Mouse (Mus musculus) CH12.LX (cell line): ENCODE results near the gene Olfr601. TPM values are rescaled to one million over a fixed set of nuclear protein-coding genes. Genes with fewer than 3 reads are reported as not detected.
"Not testable (repeated sequence)": the region's sequence is repeated elsewhere in the genome, so short reads cannot be mapped to it uniquely, and the experiment has no call there.

ENCODE experiments used
- DNase-seq: peaks from one replicate; pipeline ENCODE4 v3.0.0-alpha.2; 2013; ENCODE audit errors: extremely low read depth
- H3K27ac ChIP-seq: 2 replicates; pipeline ENCODE4 v1.5.1; 2012; ENCODE audit warnings: low read depth, mild to moderate bottlenecking, control low read depth, moderate library complexity; ENCODE audit not compliant: insufficient read depth
- H3K27me3 ChIP-seq: replicated peaks from 2 replicates; pipeline ENCODE3; 2012; ENCODE audit warnings: inconsistent platforms
- H3K36me3 ChIP-seq, 2 experiments: replicated peaks in 1 of 2; 2 replicates each; pipeline versions ENCODE3 to v1.6.1; 2012; ENCODE audit warnings: inconsistent platforms in 1 of 2, low read length in 1 of 2, mild to moderate bottlenecking in 1 of 2, mixed read lengths in 1 of 2, moderate library complexity in 1 of 2; ENCODE audit not compliant: control insufficient read depth in 1 of 2, insufficient read depth in 1 of 2
- H3K4me1 ChIP-seq, 2 experiments: 2 replicates each; pipeline ENCODE4 v1.6.1; 2012; ENCODE audit warnings: inconsistent platforms in 1 of 2, moderate library complexity in 1 of 2; ENCODE audit not compliant: insufficient read depth in 2 of 2, control insufficient read depth in 1 of 2
- H3K4me2 ChIP-seq: 2 replicates; pipeline ENCODE4 v1.6.1; 2012; ENCODE audit warnings: low read depth, mild to moderate bottlenecking, control low read depth; ENCODE audit not compliant: poor library complexity, insufficient read depth, severe bottlenecking
- H3K4me3 ChIP-seq, 3 experiments: fragments of 150-350 bp in 1 of 3; sonication (generic) in 1 of 3; replicated peaks in 1 of 3; 2 replicates each; pipeline versions ENCODE3 to v1.5.1; 2011 to 2012; ENCODE audit warnings: low read depth in 2 of 3, low read length in 2 of 3, mild to moderate bottlenecking in 2 of 3, moderate library complexity in 2 of 3, control low read depth in 1 of 3, improper control_type of control experiment in 1 of 3, inconsistent platforms in 1 of 3, mixed read lengths in 1 of 3; ENCODE audit not compliant: poor library complexity in 1 of 3
- H3K79me2 ChIP-seq: replicated peaks from 2 replicates; pipeline ENCODE4 v1.6.1; 2012; ENCODE audit warnings: mild to moderate bottlenecking, moderate library complexity; ENCODE audit not compliant: control insufficient read depth, poor library complexity, insufficient read depth, severe bottlenecking; ENCODE audit errors: extremely low read depth
- H3K9ac ChIP-seq: 2 replicates; pipeline ENCODE4 v1.6.1; 2012; ENCODE audit warnings: low read depth, mild to moderate bottlenecking, control low read depth, moderate library complexity; ENCODE audit not compliant: insufficient read depth
- H3K9me3 ChIP-seq: replicated peaks from 2 replicates; pipeline ENCODE3; 2012; ENCODE audit warnings: low read length, inconsistent platforms, mixed read lengths
- BHLHE40 ChIP-seq: IDR thresholded peaks from 2 replicates; pipeline ENCODE4 v1.6.1; 2011; ENCODE audit warnings: mild to moderate bottlenecking, low read depth, low read length, improper control_type of control experiment
- CHD1 ChIP-seq: IDR thresholded peaks from 2 replicates; pipeline ENCODE4 v1.6.1; 2012; ENCODE audit warnings: low read depth, low read length, improper control_type of control experiment, inconsistent platforms
- CHD2 ChIP-seq: IDR thresholded peaks from 2 replicates; pipeline ENCODE4 v1.6.1; 2011; ENCODE audit warnings: low read length, improper control_type of control experiment
- E2F4 ChIP-seq: IDR thresholded peaks from 2 replicates; pipeline ENCODE4 v1.6.1; 2011; ENCODE audit warnings: low read depth, low read length, improper control_type of control experiment; ENCODE audit not compliant: insufficient replicate concordance
- ELF1 ChIP-seq: IDR thresholded peaks from 2 replicates; pipeline ENCODE4 v1.6.1; 2014; ENCODE audit warnings: low read depth, mild to moderate bottlenecking, inconsistent platforms, low read length, improper control_type of control experiment
- GABPA ChIP-seq: IDR thresholded peaks from 2 replicates; pipeline ENCODE4 v1.6.1; 2012; ENCODE audit warnings: low read depth, low read length, improper control_type of control experiment, inconsistent platforms; ENCODE audit not compliant: insufficient replicate concordance
- HCFC1 ChIP-seq: IDR thresholded peaks from 2 replicates; pipeline ENCODE4 v1.6.1; 2012; ENCODE audit warnings: low read depth, mild to moderate bottlenecking, inconsistent platforms, low read length, improper control_type of control experiment
- IRF4 ChIP-seq: IDR thresholded peaks from 2 replicates; pipeline ENCODE4 v1.6.1; 2014; ENCODE audit warnings: low read depth, mild to moderate bottlenecking, inconsistent platforms, low read length, improper control_type of control experiment
- JUN ChIP-seq: IDR thresholded peaks from 2 replicates; pipeline ENCODE4 v1.6.1; 2011; ENCODE audit warnings: low read depth, mild to moderate bottlenecking, low read length, improper control_type of control experiment, moderate library complexity; ENCODE audit not compliant: insufficient read depth
- MAX ChIP-seq: IDR thresholded peaks from 2 replicates; pipeline ENCODE4 v1.6.1; 2011; ENCODE audit warnings: low read length, improper control_type of control experiment
- MYC ChIP-seq: IDR thresholded peaks from 2 replicates; pipeline ENCODE4 v1.6.1; 2011; ENCODE audit warnings: low read depth, mild to moderate bottlenecking, improper control_type of control experiment, low read length
- NELFE ChIP-seq: IDR thresholded peaks from 2 replicates; pipeline ENCODE4 v1.6.1; 2011; ENCODE audit warnings: low read depth, low read length, improper control_type of control experiment
- PAX5 ChIP-seq: IDR thresholded peaks from 2 replicates; pipeline ENCODE4 v1.6.1; 2012; ENCODE audit warnings: low read length, inconsistent platforms, mixed read lengths
- POLR2A ChIP-seq: IDR thresholded peaks from 2 replicates; pipeline ENCODE4 v1.6.1; 2011; ENCODE audit warnings: low read depth, mild to moderate bottlenecking, improper control_type of control experiment, low read length
- POLR2AphosphoS2 ChIP-seq: IDR thresholded peaks from 2 replicates; pipeline ENCODE4 v1.6.1; 2011; ENCODE audit warnings: low read depth, low read length, improper control_type of control experiment
- SMC3 ChIP-seq: IDR thresholded peaks from 2 replicates; pipeline ENCODE4 v1.6.1; 2011; ENCODE audit warnings: low read depth, low read length, improper control_type of control experiment
- TBP ChIP-seq: conservative IDR thresholded peaks from 2 replicates; pipeline ENCODE4 v1.6.1; 2011; ENCODE audit warnings: low read depth, low read length, improper control_type of control experiment
- TCF12 ChIP-seq: IDR thresholded peaks from 2 replicates; pipeline ENCODE4 v1.6.1; 2014; ENCODE audit warnings: low read depth, mild to moderate bottlenecking, inconsistent platforms, low read length, improper control_type of control experiment
- USF1 ChIP-seq: IDR thresholded peaks from 2 replicates; pipeline ENCODE4 v1.6.1; 2014; ENCODE audit warnings: low read depth, mild to moderate bottlenecking, inconsistent platforms, low read length, improper control_type of control experiment
- USF2 ChIP-seq: conservative IDR thresholded peaks from 2 replicates; pipeline ENCODE4 v1.6.1; 2011; ENCODE audit warnings: low read depth, low read length, improper control_type of control experiment
- ZC3H11A ChIP-seq: IDR thresholded peaks from 2 replicates; pipeline ENCODE4 v1.6.1; 2012; ENCODE audit warnings: low read depth, mild to moderate bottlenecking, inconsistent platforms, low read length, improper control_type of control experiment
- ZNF384 ChIP-seq: IDR thresholded peaks from 2 replicates; pipeline ENCODE4 v1.6.1; 2012; ENCODE audit warnings: low read depth, low read length, improper control_type of control experiment, inconsistent platforms
- dilution Hi-C: fragments of 300-500 bp; cut with MboI; formaldehyde crosslinking; loops from 2 replicates; pipeline ENCODE4 v1.14.3; 2020; ENCODE audit warnings: low sequenced_read_pairs; ENCODE audit not compliant: extremely low pct_unique_long_range_greater_than_20kb, extremely low pct_ligation_motif_present
- in situ Hi-C: fragments of 300-500 bp; cut with MboI; formaldehyde crosslinking; loops from 3 replicates; pipeline ENCODE4 v1.14.3; 2019; ENCODE audit warnings: low sequenced_read_pairs, low pct_ligation_motif_present, low pct_unique_long_range_greater_than_20kb, mixed read lengths
- polyA plus RNA-seq: library from polyadenylated mRNA; unstranded; fragments of >175 nt; gene quantifications from 2 replicates; pipeline ENCODE4 v1.2.1, GENCODE M21; 2012; ENCODE audit warnings: low read depth; ENCODE audit not compliant: insufficient read length
- total RNA-seq, 2 experiments: library from RNA; depleted of rRNA; stranded (reverse); fragments of 300-350 nt in 1 of 2; fragments of >200 nt in 1 of 2; gene quantifications; 2 replicates each; pipeline ENCODE4 v1.2.3; 2012 to 2014

Gene Olfr601
- total and polyA plus RNA-seq, 3 experiments = not detected

- Histone ChIP-seq H3K4me1 (no peaks in the 10 kb centered on the region), H3K27me3 (no peaks in the 10 kb centered on the region), H3K4me3 (no peak within 1 kb of the TSS), H3K9me3 (no peaks in the 10 kb centered on the region), H3K79me2 (no peaks in the 10 kb centered on the region), H3K36me3 (no peaks in the 10 kb centered on the region), H3K27ac (no peak within 1 kb of the TSS), H3K4me2 (no peak within 1 kb of the TSS), H3K9ac (no peak within 1 kb of the TSS)
- dilution Hi-C loops (no loop called here), in situ Hi-C loops (no loop called here)
- no peak for DNase-seq
- TF ChIP-seq CHD2 (no peak), HCFC1 (no peak), NELFE (no peak), USF2 (no peak), ZNF384 (no peak), CHD1 (no peak), TBP (no peak), MAX (no peak)
These were observed 12.9 kb downstream of the Olfr601 start, which contains the start of gene Olfr600 for GRCm38 (mm10) chr7:103349569-103349968. TSS of gene Olfr600 (minus strand) at chr7:103349669.

GRCm38 (mm10) chr7:103335617-103336016, 26.8 kb downstream of the Olfr601 start, which contains the start of gene Olfr599:
TSS of gene Olfr599 (plus strand) at chr7:103335917.
- dilution Hi-C loops (no loop called here), in situ Hi-C loops (no loop called here)
- TF ChIP-seq ELF1 = no peak
- no peak for TF ChIP-seq POLR2AphosphoS2
- TF ChIP-seq USF2 = no peak
- no peak for TF ChIP-seq BHLHE40
- TF ChIP-seq ZNF384 = no peak
- no peak for TF ChIP-seq TBP
- no peak within 1 kb of the TSS for H3K4me2 ChIP-seq
- H3K27me3 ChIP-seq = no peaks in the 10 kb centered on the region
- H3K79me2 ChIP-seq = no peaks in the 10 kb centered on the region
- no peak for DNase-seq
- H3K4me3 ChIP-seq = no peak within 1 kb of the TSS
- H3K4me1 ChIP-seq = no peaks in the 10 kb centered on the region
- H3K9me3 ChIP-seq = no peaks in the 10 kb centered on the region
- no peak within 1 kb of the TSS for H3K9ac ChIP-seq
- no peaks in the 10 kb centered on the region for H3K36me3 ChIP-seq
- no peak within 1 kb of the TSS for H3K27ac ChIP-seq

GRCm38 (mm10) chr7:103323268-103323667, 39.2 kb downstream of the Olfr601 start, which contains the start of gene Olfr598:
TSS of gene Olfr598 (plus strand) at chr7:103323568.
- TF ChIP-seq MAX (no peak), SMC3 (no peak), CHD2 (no peak), JUN (no peak), ELF1 (no peak), ZNF384 (no peak), USF1 (no peak), POLR2A (no peak), TCF12 (no peak), IRF4 (no peak), HCFC1 (no peak), PAX5 (no peak), GABPA (no peak), ZC3H11A (no peak), E2F4 (no peak), TBP (no peak), MYC (no peak)
- TF ChIP-seq, all 38 proteins: peak for 0
- in situ Hi-C loops = no loop called here
- no peak for DNase-seq

GRCm38 (mm10) chr7:103316015-103316414, 46.4 kb downstream of the Olfr601 start, which contains the start of gene Olfr597:
TSS of gene Olfr597 (plus strand) at chr7:103316315.
- H3K27me3 ChIP-seq, H3K9me3 ChIP-seq, H3K27ac ChIP-seq, H3K4me3 ChIP-seq, H3K4me2 ChIP-seq, H3K36me3 ChIP-seq, in situ Hi-C loops, DNase-seq, H3K4me1 ChIP-seq, H3K79me2 ChIP-seq, H3K9ac ChIP-seq, dilution Hi-C loops: not testable (repeated sequence)

More at GRCm38 (mm10) chr7:103323268-103323667, 39.2 kb downstream of the Olfr601 start, which contains the start of gene Olfr598:
- H3K4me1 ChIP-seq = no peaks in the 10 kb centered on the region
- dilution Hi-C loops = no loop called here
- H3K9ac ChIP-seq = no peak within 1 kb of the TSS
- no peaks in the 10 kb centered on the region for H3K36me3 ChIP-seq
- no peak within 1 kb of the TSS for H3K4me3 ChIP-seq
- H3K27me3 ChIP-seq = no peaks in the 10 kb centered on the region
- no peaks in the 10 kb centered on the region for H3K9me3 ChIP-seq
- H3K79me2 ChIP-seq = no peaks in the 10 kb centered on the region
- H3K4me2 ChIP-seq = no peak within 1 kb of the TSS
- H3K27ac ChIP-seq = no peak within 1 kb of the TSS
